8 mouse cellular contexts compared by ENCODE assay signal in the genomic region with DNA sequence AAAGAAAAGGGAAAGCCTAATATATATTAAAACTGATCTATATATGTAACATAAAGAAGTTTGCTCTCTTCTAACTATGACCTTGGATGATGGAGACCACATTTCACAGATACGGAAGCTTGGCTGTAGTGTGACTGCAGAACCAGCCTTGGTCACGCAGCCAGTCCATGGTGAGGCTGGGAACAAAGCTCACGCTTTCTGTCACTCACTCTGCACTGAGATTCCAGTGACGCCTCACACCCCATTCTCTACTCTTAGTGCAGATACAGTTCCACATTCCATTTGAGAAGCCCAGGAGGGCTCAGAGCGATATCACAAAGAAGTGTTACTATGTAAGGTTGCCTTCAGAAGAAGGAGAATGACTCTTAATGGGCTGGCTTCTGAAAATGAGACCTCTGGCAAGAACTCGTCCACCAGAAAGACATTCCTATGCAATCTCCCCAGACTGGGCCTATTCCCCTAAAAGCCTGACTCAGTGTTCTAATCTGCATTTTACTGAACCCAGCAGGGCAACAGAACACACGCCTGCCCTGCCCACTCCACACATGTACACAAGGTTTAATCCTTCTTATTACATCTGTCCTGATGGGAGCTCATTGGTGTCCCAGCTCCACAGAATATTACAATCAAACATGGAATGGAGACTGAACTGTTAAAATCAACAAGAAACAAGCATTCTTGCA. TPM values are rescaled to one million over a fixed set of nuclear protein-coding genes. Genes with fewer than 3 reads are reported as not detected.
DNase-seq lines count a peak whose midpoint lies in the region; ATAC-seq and TF ChIP-seq lines count a peak whose summit lies in the region.

No protein-coding gene starts in this region.

- TF ChIP-seq CTCF in lung, adult 2 months (IDR thresholded peaks at IDR 0.05; ENCODE audit: insufficient read depth, low read length), result no peak
- no peak for TF ChIP-seq CTCF in embryonic fibroblast, embryonic 13.5 days (IDR thresholded peaks at IDR 0.05; ENCODE audit: borderline replicate concordance, insufficient read depth, low read length)

- no peak for DNase-seq in lung, adult 2 months
- no peak for DNase-seq in lung, postnatal 25 days (ENCODE audit: low spot score)
- no peak for DNase-seq in testis, postnatal 14 days (ENCODE audit: low spot score)
- DNase-seq in thymus, postnatal 25 days, result no peak
- no peak for DNase-seq in urinary bladder, postnatal 36 days (ENCODE audit: low spot score in 2 of 2)

- H3K4me3 ChIP-seq in lung, adult 2 months (replicated peaks; ENCODE audit: extremely low read depth, low read depth, low read length), result peak overlapping the region; percentile 19
- H3K4me3 ChIP-seq in embryonic fibroblast, embryonic 13.5 days (ENCODE audit: insufficient read depth, low read length), result peak overlapping the region; percentile 36
- H3K4me3 ChIP-seq in intestine, embryonic 15.5 days (replicated peaks), result no peak overlapping the region
- H3K4me3 ChIP-seq in myocyte, result peak overlapping the region; percentile 42

- no peak for TF ChIP-seq POLR2A in lung, adult 2 months (IDR thresholded peaks at IDR 0.05; ENCODE audit: borderline replicate concordance, extremely low read depth, low read depth, low read length)
- 0 out of 2 replicates have a peak, but pooled peaks have one; percentile 26 for TF ChIP-seq POLR2A in embryonic fibroblast, embryonic 13.5 days (IDR thresholded peaks at IDR 0.05; ENCODE audit: low read depth, low read length)
- no peak for TF ChIP-seq POLR2A in myocyte (IDR thresholded peaks at IDR 0.05; ENCODE audit: insufficient read length, low read depth)

- 68% methylated on average over 7 of the region's 7 CpGs for WGBS in lung, adult 2 months
- WGBS in intestine, embryonic 15.5 days, result 76% methylated on average over 7 of the region's 7 CpGs

- peak overlapping the region; percentile 27; the same call in 1 of the 2 replicates for H3K4me2 ChIP-seq in intestine, embryonic 15.5 days (replicated peaks)
- peak overlapping the region; percentile 89 for H3K4me2 ChIP-seq in myocyte (ENCODE audit: low read depth)

- H3K9ac ChIP-seq in intestine, embryonic 15.5 days, result no peak overlapping the region

- H3K79me2 ChIP-seq in myocyte (ENCODE audit: control insufficient read depth, insufficient read depth), result no peaks in the 10 kb centered on the region

- peak overlapping the region; percentile 86 for H3K27ac ChIP-seq in embryonic fibroblast, embryonic 13.5 days (ENCODE audit: insufficient read depth, low read length)
- H3K27ac ChIP-seq in intestine, embryonic 15.5 days, result no peak overlapping the region

- no peaks in the 10 kb centered on the region for H3K9me3 ChIP-seq in intestine, embryonic 15.5 days

- no peak for ATAC-seq in intestine, embryonic 15.5 days

- H3K36me3 ChIP-seq in intestine, embryonic 15.5 days, result no peaks in the 10 kb centered on the region
- no peaks in the 10 kb centered on the region for H3K36me3 ChIP-seq in myocyte (ENCODE audit: control insufficient read depth, insufficient read depth)

- no peaks in the 10 kb centered on the region for H3K4me1 ChIP-seq in lung, adult 2 months (ENCODE audit: control insufficient read depth, insufficient read depth, low read length)
- peaks cover 11% of the 10 kb centered on the region for H3K4me1 ChIP-seq in embryonic fibroblast, embryonic 13.5 days (ENCODE audit: control insufficient read depth, insufficient read depth, low read length)
- H3K4me1 ChIP-seq in intestine, embryonic 15.5 days (replicated peaks), result 0 out of 2 replicates have a peak, but pooled peaks cover 4% of the 10 kb centered on the region

- H3ac ChIP-seq in myocyte (ENCODE audit: control insufficient read depth, insufficient read length), result no peak overlapping the region

- H3K27me3 ChIP-seq in intestine, embryonic 15.5 days (replicated peaks), result no peaks in the 10 kb centered on the region
- no peaks in the 10 kb centered on the region for H3K27me3 ChIP-seq in myocyte (ENCODE audit: control insufficient read depth, insufficient read depth, insufficient read length)

TF ChIP-seq in myocyte, 11 proteins besides CTCF, POLR2A, EP300 and RAD21:
- no peak for TF ChIP-seq TCF12 (IDR thresholded peaks at IDR 0.05; ENCODE audit: insufficient read depth, poor library complexity, severe bottlenecking)
- TF ChIP-seq USF1 (IDR thresholded peaks at IDR 0.05; ENCODE audit: low read depth), result no peak
- no peak for TF ChIP-seq MYOG (IDR thresholded peaks at IDR 0.05; ENCODE audit: control insufficient read depth in 1 of 3, insufficient read depth in 1 of 3, insufficient read length in 2 of 3, low read depth in 2 of 3)
- TF ChIP-seq SRF (IDR thresholded peaks at IDR 0.05; ENCODE audit: control insufficient read depth, insufficient read length, low read depth), result no peak
- no peak for TF ChIP-seq TCF3 (IDR thresholded peaks at IDR 0.05; ENCODE audit: insufficient read length, low read depth)
- TF ChIP-seq REST (IDR thresholded peaks at IDR 0.05; ENCODE audit: insufficient read depth, insufficient read length), result no peak
- TF ChIP-seq POLR2AphosphoS2 (IDR thresholded peaks at IDR 0.05; ENCODE audit: insufficient read length, low read depth), result no peak
- TF ChIP-seq MAX (IDR thresholded peaks at IDR 0.05; ENCODE audit: low read depth), result no peak
- no peak for TF ChIP-seq CEBPB (IDR thresholded peaks at IDR 0.05; ENCODE audit: insufficient read depth, poor library complexity, severe bottlenecking)
- TF ChIP-seq E2F4 (IDR thresholded peaks at IDR 0.05; ENCODE audit: insufficient read depth), result no peak
- TF ChIP-seq MYOD1 (IDR thresholded peaks at IDR 0.05; ENCODE audit: control insufficient read depth in 1 of 3, insufficient read length in 2 of 3, low read depth in 2 of 3), result no peak
TF ChIP-seq in myocyte: peak in this region for 0.

RNA-seq across cellular contexts. Expression of gene Vcam1, which starts 2.8 kb away (rescaled TPM):
- 9.6 and 10.2 TPM in 2 replicates for polyA plus RNA-seq in lung, adult 2 months (2012; rRNA removed)
- 114 and 127 TPM in 2 replicates for polyA plus RNA-seq in embryonic fibroblast, embryonic 13.5 days (2011; ENCODE audit: insufficient read length, low read depth, missing spikeins)
- 17.0 and 18.9 TPM in 2 replicates for polyA plus RNA-seq in intestine, embryonic 15.5 days (2015; fragmentation: Nextera tagmentation; extraction: Ambion mirVana)
- 6.6 TPM for polyA plus RNA-seq in myocyte (2012; fragmentation: generic; extraction: Trizol)
